Mouse (Mus musculus): ENCODE data around the gene 1500015O10Rik. TPM values are rescaled to one million over a fixed set of nuclear protein-coding genes. Genes with fewer than 3 reads are reported as not detected.
A peak's percentile ranks its signal among the peaks of the same experiment; 100 is the strongest.

Gene 1500015O10Rik
- total RNA-seq (2021): 1 to 10 TPM; 2.7 to 9.3 TPM
- long read RNA-seq, experiment 1, partial matches to known transcripts: 11 of 15 reads
- long read RNA-seq, experiment 1, other reads (novel, unspliced or antisense): 0 of 15 reads
- long read RNA-seq, experiment 2, partial matches to known transcripts: 16 of 20 reads
- long read RNA-seq, experiment 2, other reads (novel, unspliced or antisense): 0 of 20 reads

DNA sequence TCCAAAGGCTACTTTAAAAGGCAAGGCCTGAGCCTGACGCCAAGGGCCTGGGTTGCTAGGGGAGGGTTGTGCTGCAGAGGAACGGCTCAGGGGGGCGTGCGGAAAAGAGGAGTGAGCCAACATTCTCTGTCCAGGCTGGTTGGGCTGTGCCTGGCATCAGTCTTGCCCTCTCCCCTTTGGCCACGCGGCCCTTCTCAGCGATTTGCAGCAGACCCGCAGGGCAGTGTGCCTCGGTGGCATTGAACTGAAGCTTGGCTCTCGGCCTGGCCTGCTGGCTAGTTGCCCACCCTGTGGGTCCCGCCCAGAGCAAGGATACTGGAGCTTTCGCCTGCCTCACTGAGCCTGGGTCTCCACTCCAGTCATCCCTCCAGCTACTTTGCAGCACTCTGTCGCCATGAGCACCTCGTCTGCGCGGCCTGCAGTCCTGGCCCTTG lies at the start of gene 1500015O10Rik:
Gene 1500015O10Rik (plus strand): TSS at position 112 of the 434 bp plus-strand sequence.
- H3K4me3 ChIP-seq: peak within 1 kb of the TSS; percentile 50
- intact Hi-C loops (cut with DNase I): no loop called here
- peak within 1 kb of the TSS; percentile 16 for H3K27ac ChIP-seq
- peak; percentile 69 for DNase-seq
- TF ChIP-seq CTCF (IDR thresholded peaks at IDR 0.05): no peak

- intact Hi-C loops (cut with DNase I): no loop called here
- DNase-seq: no peak
These were observed 40.4 kb upstream of the 1500015O10Rik start for GRCm38 (mm10) chr1:43689983-43690382.

DNA sequence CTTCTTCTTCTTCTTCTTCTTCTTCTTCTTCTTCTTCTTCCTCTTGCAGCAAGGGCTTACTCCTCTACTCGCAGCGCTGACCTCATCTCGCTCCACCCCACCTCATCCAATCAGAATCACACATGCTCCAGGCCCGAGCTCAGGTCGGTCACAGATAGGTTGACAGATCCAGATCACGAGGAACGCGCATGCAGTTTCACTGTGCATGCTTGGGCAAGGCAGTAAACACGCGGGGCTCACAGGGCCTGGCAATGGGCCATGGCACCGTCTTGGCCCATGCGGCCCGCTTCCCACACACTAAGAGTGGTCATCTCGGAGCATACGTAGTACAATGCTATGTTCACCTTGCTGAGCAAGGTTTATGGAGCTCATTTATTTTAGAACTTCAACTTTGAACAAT lies 39.9 kb upstream of the 1500015O10Rik start:
- TF ChIP-seq CTCF (IDR thresholded peaks at IDR 0.05): no peak
- intact Hi-C loops (cut with DNase I): no loop called here
- H3K4me3 ChIP-seq: no peak overlapping the region
- no peak overlapping the region for H3K27ac ChIP-seq
- DNase-seq: no peak

More at GRCm38 (mm10) chr1:43689983-43690382, 40.4 kb upstream of the 1500015O10Rik start:
- TF ChIP-seq CTCF (IDR thresholded peaks at IDR 0.05): no peak
- Histone ChIP-seq H3K27ac (no peak overlapping the region), H3K4me3 (no peak overlapping the region)

DNA sequence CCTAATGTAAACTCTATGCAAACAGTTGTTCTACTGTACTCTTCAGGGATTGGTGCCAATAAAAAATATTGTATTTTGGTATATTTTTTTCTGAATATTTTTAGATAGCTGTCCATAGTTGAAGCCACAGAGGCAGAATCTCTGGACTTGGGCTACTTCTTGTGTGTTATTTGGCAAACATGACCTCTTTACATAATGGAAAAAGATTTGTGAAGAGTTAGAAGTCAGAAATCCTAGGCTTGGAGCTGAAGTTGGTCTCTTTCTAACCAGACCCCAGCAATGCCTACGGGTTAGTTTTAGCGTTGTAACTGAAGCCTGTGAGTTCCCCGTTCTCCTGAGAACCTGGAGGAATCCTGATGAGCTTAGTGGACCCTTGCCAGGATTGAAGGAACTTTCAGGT lies 36.3 kb upstream of the 1500015O10Rik start:
- Histone ChIP-seq H3K27ac (no peak overlapping the region; the same call in 1 of the 2 replicates), H3K4me3 (no peak overlapping the region)
- intact Hi-C loops (cut with DNase I): no loop called here
- no peak for TF ChIP-seq CTCF (IDR thresholded peaks at IDR 0.05)
- no peak for DNase-seq

GRCm38 (mm10) chr1:43694851-43695545 lies 35.4 kb upstream of the 1500015O10Rik start:
- no peak for TF ChIP-seq CTCF (IDR thresholded peaks at IDR 0.05)
- intact Hi-C loops (cut with DNase I): no loop called here
- H3K4me3 ChIP-seq: peak overlapping the region; percentile 7
- peak overlapping the region; percentile 41 for H3K27ac ChIP-seq
- peak; percentile 93 for DNase-seq

GRCm38 (mm10) chr1:43698577-43699000 lies 31.8 kb upstream of the 1500015O10Rik start:
- TF ChIP-seq CTCF (IDR thresholded peaks at IDR 0.05): no peak
- intact Hi-C loops (cut with DNase I): no loop called here
- Histone ChIP-seq H3K4me3 (no peak overlapping the region), H3K27ac (no peak overlapping the region)
- DNase-seq: peak; percentile 38

GRCm38 (mm10) chr1:43714841-43715240 lies 15.6 kb upstream of the 1500015O10Rik start:
- Histone ChIP-seq H3K27ac (no peak overlapping the region), H3K4me3 (no peak overlapping the region)
- intact Hi-C loops (cut with DNase I): no loop called here
- no peak for DNase-seq
- no peak for TF ChIP-seq CTCF (IDR thresholded peaks at IDR 0.05)

DNA sequence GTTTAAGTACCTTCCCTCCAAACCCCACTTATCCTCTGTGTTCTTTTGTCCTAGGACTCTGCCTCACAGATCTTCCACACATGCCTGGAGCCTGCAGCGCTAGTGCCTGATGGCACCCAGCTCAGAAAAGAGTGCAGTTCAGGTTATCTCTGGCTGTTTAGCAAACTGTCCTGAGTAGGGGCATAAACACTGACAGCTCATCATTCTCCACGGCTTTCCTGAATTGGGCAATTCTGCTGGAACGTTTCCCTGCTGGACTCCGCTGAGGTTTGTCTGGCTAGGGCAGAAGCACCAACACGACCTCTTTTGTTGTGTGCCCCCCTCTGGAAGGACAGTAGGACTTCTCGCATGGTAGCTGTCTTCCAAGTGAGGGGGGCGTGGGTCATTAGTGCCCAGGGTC lies 12.4 kb upstream of the 1500015O10Rik start:
- TF ChIP-seq CTCF (IDR thresholded peaks at IDR 0.05): no peak

DNA sequence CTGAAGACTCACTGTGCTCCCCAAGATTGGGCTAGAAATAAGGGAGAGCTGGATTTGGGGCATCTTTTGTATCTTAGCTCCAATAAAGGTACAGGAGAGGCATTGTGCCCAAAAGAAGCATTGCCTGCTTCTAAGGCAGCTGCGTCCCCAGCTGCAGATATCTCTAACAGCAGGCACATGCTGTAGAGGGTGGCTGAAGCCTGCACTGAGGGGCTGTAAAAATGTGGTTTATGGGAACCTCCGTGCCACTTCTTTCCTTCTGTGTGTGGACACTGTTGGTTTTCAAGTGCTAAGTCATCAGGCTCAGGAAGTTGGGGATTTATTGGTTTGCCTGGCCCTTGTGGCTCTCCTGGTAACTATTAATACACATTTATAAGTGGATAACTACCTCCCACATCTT lies 11.6 kb upstream of the 1500015O10Rik start:
- Histone ChIP-seq H3K27ac (no peak overlapping the region), H3K4me3 (no peak overlapping the region)
- no peak for TF ChIP-seq CTCF (IDR thresholded peaks at IDR 0.05)
- DNase-seq: no peak
- intact Hi-C loops (cut with DNase I): no loop called here

More for the DNA sequence above, 12.4 kb upstream of the 1500015O10Rik start:
- Histone ChIP-seq H3K27ac (no peak overlapping the region), H3K4me3 (no peak overlapping the region)
- peak; percentile 25 for DNase-seq
- intact Hi-C loops (cut with DNase I): no loop called here

DNA sequence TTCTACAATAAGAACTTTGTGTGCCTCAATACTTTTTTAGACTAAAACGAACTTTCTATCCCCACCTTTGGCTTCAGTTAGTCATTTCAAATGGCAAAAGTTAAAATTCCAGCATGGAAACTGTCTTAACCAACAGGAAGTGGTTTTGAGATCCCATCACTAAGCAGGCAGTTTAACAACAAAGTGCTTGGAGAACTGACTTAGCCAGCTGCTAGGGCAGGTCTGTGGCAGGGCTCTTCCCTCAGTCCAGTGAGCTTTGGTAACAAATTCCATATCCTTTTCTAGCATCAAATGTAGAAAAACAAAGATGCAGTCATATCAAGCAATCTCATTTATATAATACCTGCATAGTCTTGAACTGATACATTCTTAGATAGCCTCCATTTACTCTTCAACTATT lies 7.9 kb upstream of the 1500015O10Rik start:
- intact Hi-C loops (cut with DNase I): no loop called here
- H3K27ac ChIP-seq: no peak overlapping the region
- DNase-seq: no peak
- TF ChIP-seq CTCF (IDR thresholded peaks at IDR 0.05): no peak
- H3K4me3 ChIP-seq: no peak overlapping the region

DNA sequence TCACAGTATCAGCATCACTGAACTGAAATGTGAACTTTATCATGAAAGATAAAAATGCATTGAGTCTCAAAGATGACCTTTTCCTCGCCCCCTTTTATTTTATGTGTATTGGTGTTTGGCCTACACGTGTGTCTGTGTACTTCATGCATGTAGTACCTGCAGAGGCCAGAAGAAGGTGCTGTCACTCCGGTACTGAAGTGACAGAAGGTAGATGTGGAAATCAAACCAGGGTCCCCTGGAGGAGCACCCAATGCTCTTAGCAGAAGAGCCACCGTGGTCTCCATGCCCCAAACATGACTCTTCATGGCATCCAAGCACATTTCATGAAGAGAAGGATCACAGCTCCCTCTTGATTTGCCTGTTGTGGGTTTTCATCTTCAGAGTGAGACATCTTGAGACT lies 1.7 kb downstream of the 1500015O10Rik start:
- Histone ChIP-seq H3K4me3 (no peak overlapping the region), H3K27ac (no peak overlapping the region)
- TF ChIP-seq CTCF (IDR thresholded peaks at IDR 0.05): 0 out of 2 replicates have a peak, but pooled peaks have one; percentile 1
- no peak for DNase-seq
- intact Hi-C loops (cut with DNase I): no loop called here

- H3K4me3 ChIP-seq: no peak overlapping the region
- TF ChIP-seq CTCF (IDR thresholded peaks at IDR 0.05): no peak
- intact Hi-C loops (cut with DNase I): no loop called here
- no peak for DNase-seq
- no peak overlapping the region for H3K27ac ChIP-seq
These were observed 2.3 kb downstream of the 1500015O10Rik start for GRCm38 (mm10) chr1:43732657-43733056.

GRCm38 (mm10) chr1:43737812-43738518 lies 7.6 kb downstream of the 1500015O10Rik start:
- intact Hi-C loops (cut with DNase I): loop anchor here (1.0 kb wide), 1 partner anchor 439 kb away; no protein-coding TSS in a partner anchor
- DNase-seq: peak; percentile 36
- TF ChIP-seq CTCF (IDR thresholded peaks at IDR 0.05): peak; percentile 78
- no peak overlapping the region for H3K4me3 ChIP-seq
- H3K27ac ChIP-seq: no peak overlapping the region

Measured in gastrocnemius, adult 2 months (tissue).